Mouse (Mus musculus): ENCODE data around the gene Trim71.

- no peak for TF ChIP-seq CTCF (IDR thresholded peaks at IDR 0.05)
- no peak for TF ChIP-seq EP300 (IDR thresholded peaks at IDR 0.05)
Measured at GRCm38 (mm10) chr9:114501111-114501510, 63.1 kb downstream of the Trim71 start.

All from lung, postnatal 0 days (tissue).